Mouse (Mus musculus) kidney, adult 11 months (tissue): ENCODE measurements around the gene Zfp459.
"Not testable (repeated sequence)": the region's sequence is repeated elsewhere in the genome, so short reads cannot be mapped to it uniquely, and the experiment has no call there.

Source experiments
- DNase-seq: peaks from one replicate; pipeline ENCODE4 v3.0.0; 2022

Zfp459 gene

GRCm38 (mm10) chr13:67421207-67421857 lies at the start of gene Zfp459:
Gene Zfp459 (minus strand): TSS chr13:67421418.
- DNase-seq, result peak; percentile 51

GRCm38 (mm10) chr13:67469274-67469673 lies 48.1 kb upstream of the Zfp459 start:
- DNase-seq, result no peak

- DNase-seq, result not testable (repeated sequence)
These were observed 42.4 kb upstream of the Zfp459 start for GRCm38 (mm10) chr13:67463506-67464185.

GRCm38 (mm10) chr13:67452021-67452309 lies 30.7 kb upstream of the Zfp459 start:
- DNase-seq, result no peak

GRCm38 (mm10) chr13:67451172-67452020 lies 30.2 kb upstream of the Zfp459 start, which contains the start of gene Zfp874a:
Gene Zfp874a (minus strand): TSS chr13:67451624.
- DNase-seq, result peak; percentile 95

- not testable (repeated sequence) for DNase-seq
These were observed 15.9 kb upstream of the Zfp459 start for GRCm38 (mm10) chr13:67437095-67437494.

- DNase-seq, result no peak
These were observed 6.9 kb upstream of the Zfp459 start for GRCm38 (mm10) chr13:67428116-67428515.

- DNase-seq, result not testable (repeated sequence)
These were observed 4.5 kb upstream of the Zfp459 start for GRCm38 (mm10) chr13:67425699-67426098.

- not testable (repeated sequence) for DNase-seq
These were observed 1.3 kb upstream of the Zfp459 start for GRCm38 (mm10) chr13:67422532-67422931.

GRCm38 (mm10) chr13:67420558-67421206 lies 536 bp downstream of the Zfp459 start:
- no peak for DNase-seq

GRCm38 (mm10) chr13:67416811-67417210 lies 4.4 kb downstream of the Zfp459 start:
- DNase-seq, result no peak

GRCm38 (mm10) chr13:67415759-67416158 lies 5.5 kb downstream of the Zfp459 start:
- no peak for DNase-seq

- DNase-seq, result not testable (repeated sequence)
These were observed 7.6 kb downstream of the Zfp459 start for GRCm38 (mm10) chr13:67413634-67414033.

GRCm38 (mm10) chr13:67399183-67399903 lies 21.9 kb downstream of the Zfp459 start, which contains the start of gene Zfp429:
Gene Zfp429 (minus strand): TSS chr13:67399819.
- DNase-seq, result peak; percentile 71

GRCm38 (mm10) chr13:67376255-67376654 lies 45.0 kb downstream of the Zfp459 start:
- not testable (repeated sequence) for DNase-seq

- peak; percentile 80 for DNase-seq
These were observed 45.9 kb downstream of the Zfp459 start, which contains the start of the genes Gm28041 and Zfp456 for GRCm38 (mm10) chr13:67375050-67375911. Gene Gm28041 (minus strand): TSS chr13:67375733. Gene Zfp456 (minus strand): TSS chr13:67375810.

- DNase-seq, result peak; percentile 90
These were observed 61.0 kb downstream of the Zfp459 start, which contains the start of the genes Gm28044 and Zfp953 for GRCm38 (mm10) chr13:67360131-67360744. Gene Gm28044 (minus strand): TSS chr13:67360536. Gene Zfp953 (minus strand): TSS chr13:67360605.
